Mouse (Mus musculus) testis, postnatal 14 days (tissue): ENCODE data around the gene Garnl3.
"Not testable (repeated sequence)": the region's sequence is repeated elsewhere in the genome, so short reads cannot be mapped to it uniquely, and the experiment has no call there.

Source experiments
- DNase-seq: peaks from one replicate; pipeline ENCODE4 v3.0.0; 2021; ENCODE audit warnings: low spot score

Garnl3 gene

DNA sequence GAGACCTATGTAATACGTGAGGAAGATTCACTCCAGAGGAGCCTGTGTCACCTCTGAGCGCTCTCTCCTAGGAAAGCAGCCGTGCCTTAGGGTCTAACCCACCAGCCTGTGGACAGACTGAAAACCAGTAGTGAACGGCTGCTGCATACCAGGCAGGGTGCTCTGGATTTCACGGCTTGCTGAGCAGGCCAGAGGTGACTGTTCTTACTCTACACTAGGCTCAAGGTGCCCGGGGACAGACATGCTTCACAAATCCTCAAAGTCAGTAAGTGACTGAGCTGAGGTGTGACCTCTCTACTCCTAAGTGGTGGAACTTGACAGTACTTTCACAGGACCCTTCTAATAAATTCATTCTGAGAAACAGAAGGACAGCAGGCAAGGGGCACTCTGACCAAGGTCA lies 108.6 kb downstream of the Garnl3 start:
- DNase-seq: no peak

DNA sequence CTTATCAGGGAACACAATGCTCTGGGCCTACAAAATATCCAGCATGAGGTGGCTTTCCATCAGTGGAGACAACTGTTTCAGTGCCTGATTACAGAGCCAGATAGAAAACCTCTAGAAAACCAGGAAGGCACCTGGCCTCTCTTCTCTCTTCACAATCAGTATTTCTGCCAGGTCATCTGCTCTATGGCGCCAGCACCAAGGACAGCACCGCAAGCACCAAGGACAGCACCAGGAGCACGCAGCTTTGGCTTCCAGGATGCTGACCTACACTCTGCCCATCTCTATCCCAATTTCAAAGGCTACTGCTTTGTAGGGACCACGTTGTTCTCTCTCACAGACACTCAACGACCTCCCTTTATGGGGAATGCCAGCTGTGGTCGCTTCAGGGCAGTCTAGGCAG lies 113.4 kb downstream of the Garnl3 start:
- DNase-seq: no peak

- no peak for DNase-seq
Observed at GRCm38 (mm10) chr2:33017191-33017590, 114.3 kb downstream of the Garnl3 start.

DNA sequence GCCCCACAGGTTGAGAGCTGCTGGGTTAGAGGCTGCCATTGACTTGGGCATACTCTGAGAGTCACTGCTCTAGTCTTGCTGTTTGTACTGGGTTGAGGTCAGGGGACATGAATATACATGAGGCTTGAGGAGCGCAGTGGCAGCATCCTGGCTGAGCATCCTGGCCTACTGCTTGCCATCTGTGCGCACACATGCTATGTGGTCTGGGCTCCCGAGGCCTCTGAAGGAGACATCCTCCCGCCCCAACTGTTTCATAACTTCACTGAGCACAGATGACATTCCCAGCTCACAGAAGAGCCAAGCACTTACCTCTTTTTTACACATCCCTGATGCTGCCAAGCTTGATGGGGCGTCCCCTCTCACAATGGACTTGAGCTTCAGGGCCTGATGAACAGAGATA lies 116.6 kb downstream of the Garnl3 start:
- DNase-seq: no peak

DNA sequence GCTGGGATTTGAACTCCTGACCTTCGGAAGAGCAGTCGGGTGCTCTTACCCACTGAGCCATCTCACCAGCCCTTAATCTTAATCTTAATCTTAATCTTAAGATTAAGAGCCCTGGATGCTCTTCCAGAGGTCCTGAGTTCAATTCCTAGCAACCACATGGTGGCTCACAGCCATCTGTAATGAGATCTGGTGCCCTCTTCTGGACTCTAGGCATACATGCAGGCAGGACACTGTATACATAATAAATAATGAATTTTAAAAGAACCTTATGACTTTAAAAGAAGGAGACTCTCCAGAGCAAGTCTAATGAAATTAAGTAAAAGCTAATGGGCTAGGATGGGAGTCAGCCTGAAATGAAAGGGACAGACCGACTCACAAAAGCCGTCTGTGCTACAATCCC lies 122.4 kb downstream of the Garnl3 start:
- DNase-seq: not testable (repeated sequence)

DNA sequence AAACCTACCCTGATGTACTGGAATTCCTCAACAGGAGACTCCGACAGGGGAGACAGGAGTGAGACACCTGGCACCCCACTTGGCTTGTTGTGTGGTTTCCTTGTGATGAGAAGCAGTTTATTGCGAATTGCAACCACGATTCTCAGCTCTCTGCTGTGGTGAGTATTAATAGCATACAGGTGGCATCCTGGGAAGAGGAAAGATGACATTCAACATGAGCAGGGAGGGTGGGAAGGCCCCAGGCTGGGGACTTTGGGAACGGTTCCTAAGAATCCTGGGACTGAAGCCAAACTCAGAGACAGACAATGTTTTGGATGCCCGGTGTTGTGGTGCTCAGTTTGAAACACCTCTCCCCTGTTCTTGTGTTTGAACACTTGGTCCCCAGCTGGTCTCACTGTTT lies 126.4 kb downstream of the Garnl3 start:
- no peak for DNase-seq

- no peak for DNase-seq
Observed at GRCm38 (mm10) chr2:33002144-33002543, 129.3 kb downstream of the Garnl3 start.

DNA sequence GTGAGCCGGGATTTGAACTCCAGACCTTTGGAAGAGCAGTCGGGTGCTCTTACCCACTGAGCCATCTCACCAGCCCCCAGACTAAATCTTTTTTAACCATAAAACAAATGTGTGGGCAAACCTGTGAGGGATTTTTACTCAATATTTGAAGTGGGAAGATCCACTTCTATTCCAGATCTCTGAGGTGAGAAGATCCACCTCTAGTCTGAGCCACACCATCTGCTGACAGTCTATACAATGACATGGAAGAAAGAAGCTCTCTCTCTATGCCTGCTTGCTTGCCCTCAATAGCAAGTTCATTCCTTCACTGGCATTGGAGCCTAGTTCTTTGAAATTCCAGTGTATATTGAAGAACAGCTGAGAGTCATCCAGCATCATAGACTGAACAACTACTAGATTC lies 131.7 kb downstream of the Garnl3 start:
- no peak for DNase-seq

DNA sequence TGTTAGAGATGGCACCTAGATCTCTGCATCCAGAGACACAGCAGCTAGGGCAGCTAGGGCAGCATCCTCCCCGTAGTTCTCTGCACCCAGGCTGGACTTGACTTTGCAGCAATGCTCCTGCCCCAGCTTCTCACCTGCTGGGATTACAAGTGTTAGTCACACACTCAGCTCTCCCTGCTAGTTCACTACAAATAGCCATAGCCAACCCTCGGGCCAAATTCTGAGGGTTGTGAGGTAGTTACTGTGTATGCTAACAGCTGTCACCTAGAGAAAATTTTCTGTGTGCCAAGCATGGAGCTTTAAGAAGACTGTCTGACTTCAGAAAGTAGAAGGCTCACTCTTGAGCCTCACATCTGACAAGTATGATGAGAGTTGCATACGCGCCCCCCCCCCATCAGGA lies 133.7 kb downstream of the Garnl3 start:
- DNase-seq: no peak

- DNase-seq: no peak
Observed at GRCm38 (mm10) chr2:32997081-32997480, 134.4 kb downstream of the Garnl3 start.

GRCm38 (mm10) chr2:32992130-32992529 lies 139.3 kb downstream of the Garnl3 start:
- no peak for DNase-seq

- DNase-seq: no peak
Observed at GRCm38 (mm10) chr2:32990167-32990832, 141.2 kb downstream of the Garnl3 start.

- peak; percentile 54 for DNase-seq
Observed at GRCm38 (mm10) chr2:32989376-32989775, 142.1 kb downstream of the Garnl3 start.

GRCm38 (mm10) chr2:32985844-32986243 lies 145.6 kb downstream of the Garnl3 start:
- DNase-seq: no peak

GRCm38 (mm10) chr2:32983617-32984016 lies 147.8 kb downstream of the Garnl3 start:
- DNase-seq: no peak

- DNase-seq: no peak
Observed at GRCm38 (mm10) chr2:32982700-32983099, 148.8 kb downstream of the Garnl3 start.

- peak; percentile 91 for DNase-seq
Observed at GRCm38 (mm10) chr2:32981725-32982271, 149.7 kb downstream of the Garnl3 start, which contains the start of gene Slc2a8. Slc2a8 (minus strand) TSS chr2:32982083.

DNA sequence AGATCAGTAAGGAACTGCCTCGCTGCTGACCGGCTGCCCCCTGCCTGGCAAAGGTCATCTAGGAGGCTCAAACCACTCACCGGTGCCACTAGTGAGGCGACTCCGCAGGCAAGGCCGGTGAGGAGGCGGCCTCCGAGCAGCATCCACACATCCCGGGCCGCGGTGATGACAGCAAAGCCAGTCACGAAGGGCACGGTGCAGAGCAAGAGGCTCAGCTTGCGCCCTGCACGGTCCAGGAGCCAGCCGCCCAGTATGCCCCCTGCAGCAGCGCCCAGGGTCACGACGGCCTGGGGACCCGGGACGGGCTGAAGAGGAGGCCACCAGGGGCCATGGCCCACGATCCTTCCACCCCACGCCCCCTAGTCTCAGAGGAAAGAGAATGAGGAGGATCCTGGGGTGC lies 150.2 kb downstream of the Garnl3 start:
- no peak for DNase-seq

GRCm38 (mm10) chr2:32979675-32980074 lies 151.8 kb downstream of the Garnl3 start:
- no peak for DNase-seq

DNA sequence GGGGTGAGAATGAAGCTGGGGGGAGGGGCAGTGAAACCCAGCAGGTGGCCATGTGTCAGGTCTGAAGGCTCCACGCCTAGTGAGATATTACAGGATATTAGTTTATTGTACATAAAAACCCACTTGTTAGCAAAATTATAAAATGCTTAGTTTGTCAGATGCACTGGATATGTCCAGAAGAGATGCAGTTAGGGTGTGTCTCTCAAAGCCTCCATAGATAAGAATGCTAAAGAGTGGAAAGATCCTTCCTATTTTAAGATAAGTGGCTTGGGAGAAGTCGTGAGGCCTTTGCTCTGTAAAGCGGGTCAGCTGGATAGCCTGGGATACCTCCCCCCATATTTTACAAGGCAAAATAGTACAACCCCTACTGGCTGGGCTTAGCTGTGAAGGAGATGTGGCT lies 152.8 kb downstream of the Garnl3 start:
- DNase-seq: no peak

- DNase-seq: no peak
Observed at GRCm38 (mm10) chr2:32977114-32977513, 154.3 kb downstream of the Garnl3 start.

- DNase-seq: no peak
Observed at GRCm38 (mm10) chr2:32974216-32974615, 157.2 kb downstream of the Garnl3 start.

GRCm38 (mm10) chr2:32971235-32971634 lies 160.2 kb downstream of the Garnl3 start:
- no peak for DNase-seq

- DNase-seq: no peak
Observed at GRCm38 (mm10) chr2:32969326-32969725, 162.1 kb downstream of the Garnl3 start.
